Mouse (Mus musculus): ENCODE measurements around the gene Tmprss7. TPM values are rescaled to one million over a fixed set of nuclear protein-coding genes. Genes with fewer than 3 reads are reported as not detected.

Gene Tmprss7
- polyA plus RNA-seq, 1 experiment: 0.05 TPM

DNA sequence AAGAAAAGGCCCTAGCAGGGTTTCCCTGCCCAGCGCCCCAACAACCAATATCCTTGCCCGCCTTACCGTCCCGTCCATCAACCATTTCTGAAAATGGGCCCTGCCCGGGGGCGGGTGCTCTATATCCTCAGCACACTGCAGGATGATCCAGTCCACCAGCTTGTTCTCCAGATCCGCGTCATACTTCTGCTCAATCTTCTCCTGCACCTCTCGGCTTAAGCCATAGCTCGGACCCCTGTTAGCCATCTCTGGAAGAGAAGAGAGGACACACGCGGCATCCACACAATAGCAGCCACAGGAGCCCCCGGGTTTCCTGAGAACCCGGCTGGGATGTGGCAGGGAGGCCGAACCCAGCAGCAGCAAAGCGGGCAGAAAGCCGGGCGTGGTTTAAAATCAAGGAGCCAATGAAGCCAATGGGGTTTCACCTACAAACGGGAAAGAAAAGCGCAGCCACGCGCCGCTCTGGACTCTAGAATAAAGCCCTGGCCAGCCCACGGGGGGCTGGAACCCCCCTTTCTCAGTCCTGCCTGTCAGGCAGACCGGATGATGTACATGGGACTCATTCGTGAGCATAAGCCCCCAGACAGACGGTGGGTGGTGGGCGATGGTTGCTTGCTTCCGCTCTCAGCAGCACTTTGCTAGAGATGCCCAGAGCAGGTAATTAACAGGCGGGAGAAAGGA lies 30.7 kb upstream of the Tmprss7 start, which contains the start of gene Tagln3:
Tagln3 (minus strand) TSS at position 548 of the 681 bp plus-strand sequence.
- Histone ChIP-seq H3K4me1 (ENCODE audit: control insufficient read depth, insufficient read depth, insufficient read length) (no peaks in the 10 kb centered on the region), H3K4me3 (ENCODE audit: extremely low read depth, insufficient read depth, insufficient read length) (peak within 1 kb of the TSS; percentile 32), H3K27ac (ENCODE audit: insufficient read depth, low read length) (no peak within 1 kb of the TSS), H3K36me3 (ENCODE audit: control insufficient read depth, insufficient read depth, low read length) (no peaks in the 10 kb centered on the region), H3K27me3 (ENCODE audit: control insufficient read depth, insufficient read depth, low read length) (peaks cover 9% of the 10 kb centered on the region)
- no peak for DNase-seq (ENCODE audit: low read depth in 1 of 2, low spot score in 2 of 2)
- no peak for TF ChIP-seq POLR2A (IDR thresholded peaks at IDR 0.05; ENCODE audit: low read depth, low read length)
- no peak for TF ChIP-seq CTCF (IDR thresholded peaks at IDR 0.05; ENCODE audit: extremely low read depth, insufficient read depth, insufficient read length, insufficient replicate concordance)
- WGBS: 8% methylated on average over 30 of the region's 30 CpGs

DNA sequence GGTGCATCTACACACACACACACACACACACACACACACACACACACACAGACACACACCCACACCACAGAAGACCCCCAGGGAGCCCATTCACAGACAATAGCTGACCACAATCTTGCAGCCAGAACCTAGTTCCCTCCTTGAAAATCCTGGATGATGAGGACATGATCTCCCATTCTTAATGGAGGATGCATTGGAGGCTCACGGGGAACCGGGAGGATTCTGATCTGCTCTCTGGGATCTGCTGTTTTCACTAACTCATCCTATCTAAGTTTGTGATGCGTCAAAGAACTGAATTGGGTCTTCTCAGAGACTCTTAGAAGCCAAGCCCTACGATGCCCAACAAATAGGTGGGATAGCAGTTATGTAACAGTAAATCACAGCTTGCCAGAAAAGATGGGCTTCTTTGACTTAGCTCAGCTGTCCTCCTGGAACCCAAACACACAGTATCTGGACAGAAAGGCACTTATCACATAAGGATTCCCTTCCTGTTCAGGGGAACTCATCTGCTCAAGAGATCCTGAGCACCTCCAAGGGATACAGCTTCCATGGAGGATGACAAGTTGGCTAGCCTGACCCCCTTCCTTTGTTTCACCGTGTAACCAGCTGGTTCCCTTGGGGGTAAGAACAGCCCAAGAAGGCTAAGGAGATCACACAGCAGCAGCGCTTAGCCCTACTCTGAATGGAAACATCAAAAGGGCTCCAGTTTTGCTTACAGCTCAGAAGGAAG lies 29.9 kb upstream of the Tmprss7 start:
- no peak for DNase-seq (ENCODE audit: low read depth in 1 of 2, low spot score in 2 of 2)
- Histone ChIP-seq H3K27me3 (ENCODE audit: control insufficient read depth, insufficient read depth, low read length) (peaks cover 9% of the 10 kb centered on the region), H3K4me1 (ENCODE audit: control insufficient read depth, insufficient read depth, insufficient read length) (no peaks in the 10 kb centered on the region), H3K4me3 (ENCODE audit: extremely low read depth, insufficient read depth, insufficient read length) (no peak overlapping the region), H3K36me3 (ENCODE audit: control insufficient read depth, insufficient read depth, low read length) (no peaks in the 10 kb centered on the region), H3K27ac (ENCODE audit: insufficient read depth, low read length) (no peak overlapping the region)
- WGBS: 72% methylated on average over 6 of the region's 6 CpGs
- TF ChIP-seq POLR2A (IDR thresholded peaks at IDR 0.05; ENCODE audit: low read depth, low read length): no peak
- no peak for TF ChIP-seq CTCF (IDR thresholded peaks at IDR 0.05; ENCODE audit: extremely low read depth, insufficient read depth, insufficient read length, insufficient replicate concordance)

DNA sequence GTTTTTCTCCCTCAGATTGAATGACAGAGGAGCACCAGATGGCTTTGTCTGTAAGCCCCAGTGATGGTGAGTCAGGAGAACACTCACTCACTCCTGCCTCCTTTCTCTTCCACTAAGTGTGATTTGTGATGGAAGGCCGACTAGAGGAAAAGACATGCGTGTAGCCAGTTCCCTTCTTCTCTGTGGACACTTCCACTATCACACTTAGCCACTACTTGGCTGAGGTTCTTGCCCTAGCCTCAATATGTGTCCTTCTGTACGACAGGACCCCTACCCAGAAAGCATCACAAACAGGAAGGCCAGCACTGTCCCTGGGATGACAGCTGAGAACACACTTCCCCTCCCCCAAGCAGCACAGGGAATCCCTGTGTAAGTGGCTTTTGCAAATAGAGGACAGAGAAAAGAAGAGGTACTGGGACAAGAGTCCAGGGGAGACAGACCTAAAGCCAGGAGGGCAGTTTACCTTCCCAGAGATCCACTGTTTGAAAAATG lies 29.0 kb upstream of the Tmprss7 start:
- Histone ChIP-seq H3K4me1 (ENCODE audit: control insufficient read depth, insufficient read depth, insufficient read length) (no peaks in the 10 kb centered on the region), H3K27me3 (ENCODE audit: control insufficient read depth, insufficient read depth, low read length) (peaks cover 9% of the 10 kb centered on the region), H3K36me3 (ENCODE audit: control insufficient read depth, insufficient read depth, low read length) (no peaks in the 10 kb centered on the region), H3K27ac (ENCODE audit: insufficient read depth, low read length) (no peak overlapping the region), H3K4me3 (ENCODE audit: extremely low read depth, insufficient read depth, insufficient read length) (no peak overlapping the region)
- WGBS: 79% methylated on average over 3 of the region's 3 CpGs
- DNase-seq (ENCODE audit: low read depth in 1 of 2, low spot score in 2 of 2): no peak
- TF ChIP-seq CTCF (IDR thresholded peaks at IDR 0.05; ENCODE audit: extremely low read depth, insufficient read depth, insufficient read length, insufficient replicate concordance): no peak
- TF ChIP-seq POLR2A (IDR thresholded peaks at IDR 0.05; ENCODE audit: low read depth, low read length): no peak

DNA sequence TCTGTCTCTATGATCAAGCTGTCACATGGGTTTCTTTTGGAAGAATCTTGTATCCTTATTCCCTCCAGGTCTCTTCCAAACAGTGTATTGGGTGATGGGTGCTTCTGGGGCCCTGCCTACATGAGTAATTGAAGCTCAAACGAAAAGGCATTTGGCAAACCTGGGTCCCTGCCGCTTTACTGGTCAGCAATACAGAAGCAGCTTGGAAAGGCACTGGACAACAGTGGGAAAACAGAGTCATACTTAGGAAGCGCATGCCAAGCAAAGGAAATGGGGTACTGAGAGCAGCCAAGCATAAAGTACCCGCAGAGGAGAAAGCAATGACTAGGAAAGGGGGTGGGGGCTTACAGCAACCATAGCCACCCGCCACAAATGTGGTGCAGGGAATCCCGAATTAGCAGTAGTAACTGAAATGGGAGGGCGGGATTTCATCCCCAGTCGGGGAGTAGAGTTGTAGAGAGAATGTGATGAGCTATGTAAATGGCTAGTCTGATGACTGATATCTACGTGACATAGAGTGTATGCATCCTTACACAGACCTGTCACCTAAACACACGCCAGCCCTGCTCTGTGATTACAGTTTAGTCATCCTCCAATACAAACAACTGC lies 26.7 kb upstream of the Tmprss7 start:
- no peaks in the 10 kb centered on the region for H3K4me1 ChIP-seq (ENCODE audit: control insufficient read depth, insufficient read depth, insufficient read length)
- no peak for DNase-seq (ENCODE audit: low read depth in 1 of 2, low spot score in 2 of 2)
- H3K27me3 ChIP-seq (ENCODE audit: control insufficient read depth, insufficient read depth, low read length): peaks cover 9% of the 10 kb centered on the region
- TF ChIP-seq CTCF (IDR thresholded peaks at IDR 0.05; ENCODE audit: extremely low read depth, insufficient read depth, insufficient read length, insufficient replicate concordance) (no peak), POLR2A (IDR thresholded peaks at IDR 0.05; ENCODE audit: low read depth, low read length) (no peak)
- no peaks in the 10 kb centered on the region for H3K36me3 ChIP-seq (ENCODE audit: control insufficient read depth, insufficient read depth, low read length)
- no peak overlapping the region for H3K4me3 ChIP-seq (ENCODE audit: extremely low read depth, insufficient read depth, insufficient read length)
- H3K27ac ChIP-seq (ENCODE audit: insufficient read depth, low read length): no peak overlapping the region
- WGBS: 88% methylated on average over 10 of the region's 10 CpGs

DNA sequence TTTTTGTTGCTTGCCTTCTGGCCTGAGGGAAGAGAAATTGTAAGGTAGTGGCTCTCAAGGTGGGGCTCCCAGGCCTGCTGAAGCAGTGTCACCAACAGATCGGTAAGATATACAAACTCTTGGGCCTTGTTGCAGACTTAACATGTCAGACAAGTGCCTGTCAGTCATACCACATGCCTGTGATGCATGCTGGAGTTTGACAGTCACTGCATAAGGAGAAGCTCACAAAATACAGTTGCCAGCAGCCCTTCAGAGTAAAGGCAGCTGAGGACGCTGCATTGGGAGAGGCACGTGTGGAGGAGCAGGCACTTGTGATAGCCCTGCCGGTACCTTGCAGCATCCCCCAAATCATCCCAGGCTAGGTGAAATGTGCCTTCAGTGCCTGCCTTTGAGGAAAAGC lies 24.8 kb upstream of the Tmprss7 start:
- H3K27me3 ChIP-seq (ENCODE audit: control insufficient read depth, insufficient read depth, low read length): no peaks in the 10 kb centered on the region
- no peaks in the 10 kb centered on the region for H3K4me1 ChIP-seq (ENCODE audit: control insufficient read depth, insufficient read depth, insufficient read length)
- no peak overlapping the region for H3K27ac ChIP-seq (ENCODE audit: insufficient read depth, low read length)
- H3K36me3 ChIP-seq (ENCODE audit: control insufficient read depth, insufficient read depth, low read length): no peaks in the 10 kb centered on the region
- H3K4me3 ChIP-seq (ENCODE audit: extremely low read depth, insufficient read depth, insufficient read length): no peak overlapping the region
- TF ChIP-seq POLR2A (IDR thresholded peaks at IDR 0.05; ENCODE audit: low read depth, low read length) (no peak), CTCF (IDR thresholded peaks at IDR 0.05; ENCODE audit: extremely low read depth, insufficient read depth, insufficient read length, insufficient replicate concordance) (no peak)
- 99% methylated on average over 4 of the region's 4 CpGs for WGBS
- no peak for DNase-seq (ENCODE audit: low read depth in 1 of 2, low spot score in 2 of 2)

DNA sequence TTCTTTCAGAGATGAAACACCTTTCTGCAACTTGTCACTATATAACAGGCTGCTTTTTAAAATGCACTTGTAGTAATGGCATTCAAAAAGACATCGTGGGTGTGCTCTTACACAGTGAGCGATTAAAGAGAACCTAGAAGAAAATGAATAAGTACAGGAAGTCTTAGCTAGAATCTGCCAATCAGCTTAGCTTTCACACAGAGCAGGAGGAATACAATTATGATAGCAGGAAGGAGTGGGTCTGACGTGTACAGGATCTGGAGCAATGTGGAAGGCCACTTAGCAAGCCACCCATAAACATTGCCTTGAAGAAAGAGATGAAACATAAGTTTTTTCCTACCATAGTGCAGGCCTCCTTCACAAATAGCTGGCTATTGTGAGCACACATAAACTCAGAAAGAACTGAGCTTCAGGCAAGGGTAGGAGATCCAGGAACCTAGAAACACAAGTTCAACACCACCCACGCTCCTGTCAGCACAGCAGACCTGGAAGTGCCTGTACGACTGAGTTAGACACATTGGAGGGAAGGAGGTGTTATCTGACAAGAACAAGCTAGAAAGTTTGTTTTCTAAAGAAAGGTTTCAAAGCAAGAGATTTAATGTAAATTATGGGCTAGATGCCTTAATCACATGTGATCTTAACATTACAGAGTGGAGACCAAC lies 21.2 kb upstream of the Tmprss7 start:
- Histone ChIP-seq H3K27ac (ENCODE audit: insufficient read depth, low read length) (no peak overlapping the region), H3K4me3 (ENCODE audit: extremely low read depth, insufficient read depth, insufficient read length) (no peak overlapping the region), H3K4me1 (ENCODE audit: control insufficient read depth, insufficient read depth, insufficient read length) (no peaks in the 10 kb centered on the region), H3K27me3 (ENCODE audit: control insufficient read depth, insufficient read depth, low read length) (no peaks in the 10 kb centered on the region), H3K36me3 (ENCODE audit: control insufficient read depth, insufficient read depth, low read length) (no peaks in the 10 kb centered on the region)
- TF ChIP-seq CTCF (IDR thresholded peaks at IDR 0.05; ENCODE audit: extremely low read depth, insufficient read depth, insufficient read length, insufficient replicate concordance): no peak
- TF ChIP-seq POLR2A (IDR thresholded peaks at IDR 0.05; ENCODE audit: low read depth, low read length): no peak
- 74% methylated on average over 5 of the region's 5 CpGs for WGBS
- no peak for DNase-seq (ENCODE audit: low read depth in 1 of 2, low spot score in 2 of 2)

All from spleen, adult 2 months (tissue).